Mouse (Mus musculus) olfactory bulb, adult 2 months (tissue): ENCODE results near the gene Ak9. TPM values are rescaled to one million over a fixed set of nuclear protein-coding genes. Genes with fewer than 3 reads are reported as not detected.

ENCODE experiments used
- H3K27ac ChIP-seq: fragments of 200-500 bp; 2 replicates; pipeline ENCODE4 v1.5.1; 2012; ENCODE audit warnings: low read depth, low read length; ENCODE audit not compliant: insufficient read depth
- H3K4me1 ChIP-seq: fragments of 200-500 bp; 2 replicates; pipeline ENCODE4 v1.6.1; 2012; ENCODE audit warnings: low read length; ENCODE audit not compliant: control insufficient read depth, insufficient read depth
- H3K4me3 ChIP-seq: fragments of 200-500 bp; 2 replicates; pipeline ENCODE4 v1.5.1; 2012; ENCODE audit warnings: mild to moderate bottlenecking, low read depth, low read length, moderate library complexity; ENCODE audit not compliant: insufficient read depth
- CTCF ChIP-seq: fragments of 200-500 bp; IDR thresholded peaks from 2 replicates; pipeline ENCODE4 v1.5.1; 2012; ENCODE audit warnings: low read depth, mild to moderate bottlenecking, low read length, moderate library complexity; ENCODE audit not compliant: insufficient read depth
- POLR2A ChIP-seq: fragments of 200-500 bp; IDR thresholded peaks from 2 replicates; pipeline ENCODE4 v1.6.1; 2012; ENCODE audit warnings: mild to moderate bottlenecking, low read depth, low read length, moderate library complexity; ENCODE audit not compliant: insufficient read depth
- WGBS: fragments of 180-500 bp; shearing (Covaris S2); methylation state at CpG from one replicate; pipeline ENCODE4 v1.1.7; 2018; 5-methylcytosine and 5-hydroxymethylcytosine counted together
- polyA plus RNA-seq: library from polyadenylated mRNA; stranded (reverse); fragments of >200 nt; gene quantifications from 2 replicates; pipeline ENCODE4 v1.2.4, GENCODE M21; 2012; ENCODE audit warnings: low replicate concordance; ENCODE audit not compliant: missing spikeins, insufficient read depth, insufficient read length

Ak9 gene
- polyA plus RNA-seq, 1 experiment: not detected

DNA sequence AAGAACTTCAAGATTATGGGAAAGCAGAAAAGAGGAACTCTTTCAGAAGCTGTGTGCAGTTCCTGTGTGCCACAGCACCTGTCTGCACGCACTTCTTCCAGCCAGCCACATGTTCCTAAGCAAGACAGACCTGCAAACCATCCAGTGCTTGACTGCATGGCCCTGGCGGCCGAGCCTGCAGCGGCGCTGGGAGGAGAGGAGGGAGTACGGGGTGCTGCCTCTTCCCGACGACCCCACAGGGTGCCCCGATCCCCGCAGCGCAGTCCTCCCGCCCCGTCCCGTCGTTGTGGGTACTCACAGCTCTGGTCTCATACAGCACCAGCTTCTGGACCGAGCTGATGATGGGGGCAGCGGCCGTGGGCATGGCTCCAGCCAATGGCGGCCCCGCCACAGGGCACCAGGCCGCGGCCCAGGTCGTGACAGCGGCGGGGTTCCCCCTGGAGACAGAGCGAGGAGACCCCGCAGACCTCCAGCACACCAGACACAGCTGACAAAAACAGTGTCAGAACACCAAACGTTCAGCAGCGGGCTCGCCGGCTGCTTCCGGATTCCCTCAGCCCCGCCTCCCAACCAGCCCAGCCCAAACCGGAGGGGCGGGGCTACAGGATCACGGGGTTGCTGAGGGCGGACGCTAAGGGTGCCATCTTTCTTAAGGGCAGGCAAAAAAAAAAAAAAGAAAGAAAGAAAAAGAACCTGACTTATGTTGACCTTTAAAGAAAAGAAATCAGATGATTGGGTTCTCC is 920 bp upstream of the Ak9 start, which contains the start of gene Fig4:
Gene Fig4 (minus strand): TSS at position 572 of the 743 bp plus-strand sequence.
- Histone ChIP-seq H3K4me3 (peak within 1 kb of the TSS; percentile 67), H3K4me1 (peaks cover 2% of the 10 kb centered on the region; the same call in 1 of the 2 replicates), H3K27ac (peak within 1 kb of the TSS; percentile 50; the same call in 1 of the 2 replicates)
- under 1% methylated on average over 38 of the region's 38 CpGs for WGBS
- TF ChIP-seq CTCF (0 out of 2 replicates have a peak, but pooled peaks have one; percentile 16), POLR2A (peak; percentile 34; the same call in 1 of the 2 replicates)

DNA sequence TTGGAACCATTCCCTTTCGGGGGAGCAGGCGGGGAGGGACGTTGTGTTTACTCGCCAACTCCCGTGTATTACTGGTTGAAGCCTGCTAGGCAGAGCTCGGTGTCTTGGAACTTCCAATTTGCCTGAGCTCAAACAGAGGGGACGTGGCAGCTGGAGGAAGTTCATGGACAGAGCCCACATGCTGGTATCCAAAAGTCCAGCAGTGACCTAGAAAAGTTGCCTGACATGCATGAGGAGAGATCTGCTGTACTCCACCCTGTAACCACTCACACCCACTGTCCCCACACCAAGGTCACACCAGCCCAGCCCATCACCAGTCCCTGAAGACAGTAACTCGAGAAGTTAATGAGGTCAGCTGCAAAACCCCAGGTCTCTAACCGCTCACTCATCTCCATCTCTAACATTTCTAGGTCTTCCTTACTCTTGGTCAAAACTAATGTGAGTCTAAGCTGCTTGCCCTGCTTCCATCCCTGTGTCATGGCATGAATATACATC is 1.2 kb downstream of the Ak9 start:
- Histone ChIP-seq H3K27ac (no peak overlapping the region), H3K4me1 (peaks cover 2% of the 10 kb centered on the region; the same call in 1 of the 2 replicates), H3K4me3 (no peak overlapping the region)
- TF ChIP-seq CTCF: no peak
- no peak for TF ChIP-seq POLR2A
- 77% methylated on average over 9 of the region's 9 CpGs for whole genome bisulfite sequencing

DNA sequence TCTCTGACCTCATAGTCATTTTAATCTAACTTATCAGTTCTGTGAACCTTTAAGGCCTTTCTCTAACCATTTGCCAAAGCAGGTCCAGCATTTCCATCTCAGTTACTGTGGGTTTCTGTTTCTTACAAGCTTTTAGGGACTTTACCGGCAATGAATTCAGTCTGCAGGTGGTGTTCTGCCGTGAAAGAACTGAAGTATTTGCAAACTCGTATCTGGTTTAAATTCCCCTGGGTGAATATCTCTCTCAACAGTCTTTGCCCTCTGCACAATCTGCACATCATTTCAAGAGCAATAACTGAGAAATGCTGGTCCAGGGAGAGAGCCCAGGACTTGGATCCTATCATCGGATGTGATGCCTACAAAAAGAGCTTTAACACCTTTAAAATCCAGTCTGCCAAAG is 4.4 kb downstream of the Ak9 start:
- TF ChIP-seq POLR2A (no peak), CTCF (no peak)
- no peak overlapping the region for H3K27ac ChIP-seq
- no peaks in the 10 kb centered on the region for H3K4me1 ChIP-seq
- H3K4me3 ChIP-seq: no peak overlapping the region
- WGBS: 89% methylated on average over 4 of the region's 4 CpGs

DNA sequence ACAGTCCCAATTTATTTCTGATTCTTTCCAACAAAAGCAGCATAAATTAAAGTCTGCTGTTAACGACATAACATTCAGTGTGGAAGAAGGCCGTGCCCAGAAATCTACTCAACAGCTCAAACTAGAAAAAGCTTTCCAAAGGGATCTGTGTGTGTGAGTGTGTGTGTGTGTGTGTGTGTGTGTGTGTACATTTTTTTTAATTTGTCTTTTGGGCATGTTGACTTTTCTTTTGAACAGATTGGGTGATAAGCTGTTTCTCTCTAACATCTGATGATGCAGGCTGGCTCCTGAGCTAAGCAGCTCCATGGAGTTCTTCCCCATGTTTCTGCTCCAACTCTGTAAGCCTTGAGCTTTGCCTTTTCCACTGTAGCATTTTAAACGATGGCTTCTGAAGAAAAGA is 12.1 kb downstream of the Ak9 start:
- Histone ChIP-seq H3K27ac (no peak overlapping the region), H3K4me3 (no peak overlapping the region), H3K4me1 (peaks cover 2% of the 10 kb centered on the region; the same call in 1 of the 2 replicates)
- WGBS: 57% methylated on average over 3 of the region's 3 CpGs
- no peak for TF ChIP-seq POLR2A
- TF ChIP-seq CTCF: no peak

DNA sequence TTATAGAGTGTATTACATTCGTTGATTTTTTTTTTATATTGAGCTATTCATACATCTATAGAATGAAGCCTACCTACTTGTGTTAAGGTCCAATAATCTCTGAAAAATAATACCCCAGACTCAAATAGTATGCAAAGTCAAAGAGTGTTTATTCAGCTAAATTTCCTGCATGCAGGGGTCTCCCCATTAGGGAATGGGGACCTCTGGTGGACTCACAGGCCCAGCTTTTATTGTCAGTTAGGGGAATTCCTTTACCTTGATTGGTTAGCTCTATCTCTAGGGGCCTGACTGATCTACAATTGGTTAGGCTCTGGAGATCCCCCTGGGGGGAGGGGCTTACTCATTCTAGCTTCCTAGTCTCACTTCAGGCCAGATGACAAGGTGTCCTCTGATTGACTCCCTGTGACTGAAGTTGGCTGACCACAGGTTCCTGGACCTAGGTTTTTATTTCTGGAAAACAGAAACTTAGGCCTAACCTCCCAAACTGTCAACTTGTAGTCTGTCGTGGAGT is 28.8 kb downstream of the Ak9 start:
- no peak overlapping the region for H3K4me3 ChIP-seq
- TF ChIP-seq POLR2A (no peak), CTCF (no peak)
- H3K4me1 ChIP-seq: no peaks in the 10 kb centered on the region
- H3K27ac ChIP-seq: no peak overlapping the region
- 85% methylated on average over 2 of the region's 2 CpGs for WGBS

DNA sequence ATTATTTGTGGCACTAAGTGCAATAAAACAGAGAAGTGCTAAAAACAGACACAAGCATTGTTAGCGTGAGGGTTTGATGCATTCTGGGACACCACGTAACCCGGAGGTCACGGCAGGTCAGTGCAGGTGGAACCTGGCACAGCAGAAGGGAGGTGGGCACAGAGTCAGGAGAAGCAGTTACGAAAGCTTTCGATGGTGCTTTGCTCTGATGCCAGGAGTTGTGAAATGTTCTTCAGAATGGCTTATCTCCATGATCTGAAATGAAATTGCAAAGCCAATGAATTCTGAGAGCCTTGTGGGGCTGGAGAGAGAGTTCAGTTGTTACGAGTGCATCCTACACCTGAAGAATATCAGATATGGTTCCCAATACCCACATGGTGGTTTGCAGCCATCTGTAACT is 37.6 kb downstream of the Ak9 start:
- Histone ChIP-seq H3K27ac (no peak overlapping the region), H3K4me3 (no peak overlapping the region), H3K4me1 (no peaks in the 10 kb centered on the region)
- no peak for TF ChIP-seq POLR2A
- TF ChIP-seq CTCF: no peak
- 92% methylated on average over 7 of the region's 7 CpGs for WGBS

DNA sequence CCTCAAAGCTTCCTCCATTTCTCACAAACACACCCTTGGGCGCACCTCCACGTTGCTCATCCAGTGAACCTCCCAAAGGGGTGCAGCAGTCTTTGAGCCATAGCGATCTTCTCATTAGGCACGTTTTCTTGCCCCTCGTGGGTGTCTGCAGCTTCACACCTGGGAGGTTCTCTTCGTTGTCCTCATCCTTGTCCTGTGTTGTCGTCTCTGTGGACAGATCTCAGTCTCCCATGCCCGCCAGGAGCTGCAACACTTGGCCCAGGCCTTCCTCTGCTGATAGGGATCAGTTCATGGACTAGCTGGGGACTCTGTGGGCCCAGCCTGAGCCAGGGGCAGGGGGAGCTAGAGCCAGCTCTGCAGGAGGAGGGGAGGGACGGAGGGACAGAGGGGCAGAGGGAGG is 61.3 kb downstream of the Ak9 start:
- 89% methylated on average over 9 of the region's 9 CpGs for WGBS
- Histone ChIP-seq H3K4me1 (no peaks in the 10 kb centered on the region), H3K27ac (no peak overlapping the region), H3K4me3 (no peak overlapping the region)
- TF ChIP-seq CTCF (no peak), POLR2A (no peak)

DNA sequence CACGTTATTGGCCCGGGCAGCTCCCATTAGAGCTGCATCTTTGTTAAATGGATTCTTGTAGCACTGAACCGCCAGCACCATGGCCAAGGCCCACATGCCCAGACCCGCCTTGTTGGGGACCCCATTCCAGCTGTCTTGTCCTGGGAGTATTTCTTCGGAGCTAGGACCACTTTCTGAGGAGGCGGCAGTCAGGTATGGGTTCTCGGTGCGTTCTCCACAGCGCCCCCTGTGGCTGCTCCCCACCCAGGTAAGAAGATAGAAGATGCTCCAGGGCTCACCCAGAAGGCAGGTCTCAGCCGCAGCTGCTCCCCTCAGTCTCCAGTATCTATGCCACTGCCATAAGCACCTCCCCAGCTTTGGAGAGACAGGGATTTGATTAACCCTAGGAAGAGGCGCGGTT is 76.7 kb downstream of the Ak9 start:
- H3K27ac ChIP-seq: no peak overlapping the region
- 75% methylated on average over 12 of the region's 12 CpGs for WGBS
- TF ChIP-seq CTCF: no peak
- TF ChIP-seq POLR2A: no peak

DNA sequence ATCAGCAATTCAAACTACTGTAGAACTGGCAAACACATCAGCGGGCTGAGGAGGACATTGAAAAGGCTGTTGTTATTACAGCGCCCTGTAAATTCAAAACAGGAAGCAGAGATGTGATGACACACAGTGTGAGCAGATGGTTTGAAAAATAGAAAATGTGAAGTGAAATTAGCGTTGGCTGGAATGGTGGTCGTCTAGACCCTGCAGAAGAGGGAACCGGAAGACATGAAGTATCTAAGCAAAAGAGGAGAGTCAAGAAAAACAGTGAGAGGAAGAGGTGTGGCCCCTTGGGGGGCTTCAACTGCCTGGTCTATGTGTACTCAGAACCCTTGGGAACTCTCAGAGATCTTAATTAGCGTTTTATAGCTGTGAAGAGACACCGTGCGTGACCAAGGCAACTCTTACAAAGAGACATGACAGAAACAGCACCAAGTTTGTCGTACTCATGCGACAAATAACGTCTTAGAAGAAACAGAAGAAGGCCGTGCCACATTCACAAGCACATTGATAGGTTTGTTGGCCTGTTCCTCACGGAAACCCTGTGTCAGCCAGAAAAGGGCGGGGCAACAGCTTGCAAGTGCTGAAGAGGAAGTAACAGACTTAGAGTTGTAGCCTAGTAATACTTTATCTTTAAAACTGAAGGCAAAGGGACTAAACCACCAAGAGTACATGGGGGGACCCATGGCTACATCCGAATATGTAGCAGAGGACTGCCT is 81.9 kb downstream of the Ak9 start:
- Histone ChIP-seq H3K4me1 (no peaks in the 10 kb centered on the region), H3K27ac (no peak overlapping the region), H3K4me3 (no peak overlapping the region)
- 85% methylated on average over 15 of the region's 15 CpGs for WGBS
- no peak for TF ChIP-seq CTCF
- no peak for TF ChIP-seq POLR2A

More for the DNA sequence above, 76.7 kb downstream of the Ak9 start:
- no peak overlapping the region for H3K4me3 ChIP-seq
- no peaks in the 10 kb centered on the region for H3K4me1 ChIP-seq
